Mouse (Mus musculus): ENCODE results near the gene Hmmr.

DNA sequence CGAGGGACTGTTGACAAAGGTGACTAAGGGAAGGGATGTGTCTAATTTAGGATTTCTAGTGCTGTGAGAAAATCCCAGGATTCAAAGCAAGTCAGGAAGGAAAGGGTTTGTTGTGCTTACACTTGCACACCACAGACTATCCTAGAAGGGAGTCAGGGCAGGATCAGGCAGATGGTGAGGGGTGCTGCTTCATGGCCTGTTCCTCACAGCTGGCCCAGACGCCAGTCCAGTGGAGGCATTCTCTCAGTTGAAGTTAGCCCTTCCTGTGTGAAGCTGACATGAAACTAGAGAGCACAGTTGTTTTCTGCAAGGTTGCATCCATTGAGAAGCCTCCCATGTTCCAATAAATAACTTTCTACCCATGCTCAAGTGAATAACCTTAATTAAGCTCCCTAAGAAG, 14.5 kb upstream of the Hmmr start:
- TF ChIP-seq GATA1 (IDR thresholded peaks at IDR 0.05; ENCODE audit: borderline replicate concordance, low read length), result no peak
- TF ChIP-seq FLI1 (IDR thresholded peaks at IDR 0.05; ENCODE audit: low read length), result no peak

Data from megakaryocyte, embryonic 14.5 days (primary cell).